Mouse (Mus musculus) natural killer cell, adult 2 months (primary cell): ENCODE results near the gene Tirap.

ENCODE experiments used
- DNase-seq, 2 experiments: peaks; one replicate each; pipeline ENCODE4 v3.0.0; 2022; ENCODE audit warnings: low spot score in 2 of 2

Tirap gene

GRCm38 (mm10) chr9:35199772-35200471, at the start of gene Tirap, which contains the start of gene Srpr:
Gene Tirap (minus strand): TSS chr9:35200291.
Gene Srpr (plus strand): TSS chr9:35200175.
- peak; percentile 85 to 90 for DNase-seq

- no peak for DNase-seq
Measured at GRCm38 (mm10) chr9:35249476-35249875, 49.4 kb upstream of the Tirap start.

- DNase-seq, result no peak
Measured at GRCm38 (mm10) chr9:35247405-35247804, 47.3 kb upstream of the Tirap start.

GRCm38 (mm10) chr9:35239734-35240133, 39.6 kb upstream of the Tirap start:
- DNase-seq, result no peak

GRCm38 (mm10) chr9:35238915-35239571, 39.0 kb upstream of the Tirap start:
- DNase-seq, result no peak

DNA sequence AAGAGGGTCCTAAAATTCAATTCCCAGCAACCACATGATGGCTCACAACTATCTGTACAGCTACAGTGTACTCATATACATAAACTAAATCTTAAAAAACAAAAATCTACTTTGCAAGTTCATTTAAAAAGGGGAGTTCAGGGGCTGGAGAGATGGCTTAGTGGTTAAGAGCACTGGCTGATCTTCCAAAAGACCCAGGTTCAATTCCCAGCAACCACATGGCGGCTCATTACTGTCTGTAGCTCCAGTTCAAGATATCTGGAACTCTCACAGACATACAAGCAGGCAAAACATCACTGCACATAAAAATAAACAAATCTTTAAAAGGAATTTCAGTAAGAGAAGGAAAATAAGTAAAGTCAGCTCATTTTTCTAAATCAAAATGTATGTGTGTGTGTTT, 38.3 kb upstream of the Tirap start:
- DNase-seq, result no peak

- DNase-seq, result no peak
Measured at GRCm38 (mm10) chr9:35235996-35236395, 35.9 kb upstream of the Tirap start.

DNA sequence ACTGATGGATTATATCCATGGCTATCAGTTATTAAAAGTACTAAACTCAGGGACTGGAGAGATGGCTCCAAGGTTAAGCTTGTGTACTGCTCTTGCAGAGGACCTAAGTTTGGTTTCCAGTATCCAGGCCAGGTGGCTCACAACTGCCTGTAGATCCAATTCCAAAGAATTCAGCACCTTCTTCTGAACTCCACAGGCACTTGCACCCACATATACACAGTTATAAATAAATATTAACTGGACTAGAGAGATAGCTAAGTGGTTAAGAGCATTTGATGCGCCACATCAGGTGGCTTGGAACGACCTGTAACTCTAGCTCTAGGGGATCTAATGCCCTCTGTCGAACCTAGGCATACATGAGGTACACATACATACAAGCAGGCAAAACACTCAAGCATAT, 28.6 kb upstream of the Tirap start:
- DNase-seq, result no peak

DNA sequence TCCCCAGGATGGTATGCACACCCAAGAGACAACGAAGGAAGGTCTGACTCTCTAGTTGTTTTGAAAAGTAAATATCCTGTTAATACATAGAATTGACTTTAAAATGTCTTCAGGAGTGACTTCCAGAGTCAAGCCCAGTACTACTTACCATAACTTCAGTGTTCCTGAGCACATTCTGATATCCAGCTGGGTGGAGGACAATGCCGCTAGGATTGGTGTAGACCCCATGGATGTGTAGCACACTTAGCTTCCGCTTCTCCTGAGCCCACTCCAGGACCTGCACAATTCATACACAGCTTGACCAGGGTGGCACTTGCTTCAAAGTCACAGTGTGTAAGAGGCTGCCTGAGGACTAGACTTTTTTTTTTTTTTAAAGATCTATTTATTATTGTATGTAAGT, 23.4 kb upstream of the Tirap start:
- DNase-seq, result no peak

DNA sequence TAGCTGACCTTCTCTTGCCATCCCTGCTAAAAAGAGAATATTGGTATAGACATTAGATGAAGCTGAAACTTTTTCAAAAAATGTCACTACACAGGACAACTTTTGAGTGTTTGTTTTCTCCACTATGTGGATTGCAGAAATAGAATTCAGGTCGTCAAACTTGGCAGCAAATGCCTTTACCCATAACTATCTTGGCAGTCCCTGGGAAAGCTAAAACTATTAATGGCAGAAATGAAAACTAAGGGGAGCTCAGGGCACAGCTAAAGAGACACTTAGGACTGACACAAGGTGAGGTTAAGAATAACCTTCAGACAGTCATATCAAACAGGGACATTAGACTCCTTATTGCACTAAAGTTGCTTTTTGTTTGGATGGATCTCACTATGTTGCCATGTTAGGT, 17.9 kb upstream of the Tirap start:
- no peak for DNase-seq

- no peak for DNase-seq
Measured at GRCm38 (mm10) chr9:35211573-35212511, 11.8 kb upstream of the Tirap start.

DNA sequence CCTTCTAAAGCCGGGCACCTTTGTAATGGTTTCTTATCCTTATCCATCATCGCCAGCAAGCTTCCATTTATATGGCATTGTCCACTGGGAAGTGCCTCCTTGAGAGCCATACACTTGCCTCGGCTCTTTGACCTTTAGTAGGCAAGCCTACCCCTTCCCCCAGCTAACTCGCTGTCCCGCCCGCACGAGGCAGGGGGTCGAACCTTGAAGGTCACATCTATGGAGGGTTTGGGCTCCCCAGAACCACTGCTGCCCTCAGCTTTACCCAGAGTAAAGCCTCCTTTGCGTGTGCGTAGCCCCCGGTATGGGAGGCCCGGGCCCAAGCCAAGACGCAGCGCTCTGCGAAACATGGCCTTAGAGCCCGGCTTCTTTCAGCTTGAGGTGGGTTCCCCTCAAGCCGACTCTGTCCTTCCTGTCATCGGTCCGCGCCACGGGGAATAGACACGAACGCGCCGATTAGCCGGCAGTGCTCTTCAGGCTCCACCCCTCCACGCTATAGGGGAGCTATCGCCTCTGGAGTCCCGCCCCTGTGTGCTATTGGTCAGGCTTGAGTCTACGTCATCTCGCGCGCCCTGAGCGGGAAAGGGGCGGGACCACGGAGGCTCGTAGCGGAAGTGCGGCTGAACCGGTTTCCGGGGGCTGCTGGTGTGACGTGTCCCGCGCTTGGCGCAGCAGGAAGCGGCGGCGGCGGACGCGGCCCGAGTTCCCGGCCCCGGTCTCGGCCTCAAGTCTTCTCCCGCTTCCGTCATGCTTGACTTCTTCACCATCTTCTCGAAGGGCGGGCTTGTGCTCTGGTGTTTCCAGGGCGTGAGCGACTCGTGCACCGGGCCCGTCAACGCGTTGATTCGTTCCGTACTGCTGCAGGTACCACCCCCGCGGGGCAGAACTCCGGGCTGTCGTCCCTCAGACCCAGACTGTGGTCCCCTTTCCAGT, 10.7 kb upstream of the Tirap start, which contains the start of gene Foxred1:
Gene Foxred1, minus strand, starts transcription at position 514 of the 933 bp plus-strand sequence.
- DNase-seq, result peak; percentile 99

DNA sequence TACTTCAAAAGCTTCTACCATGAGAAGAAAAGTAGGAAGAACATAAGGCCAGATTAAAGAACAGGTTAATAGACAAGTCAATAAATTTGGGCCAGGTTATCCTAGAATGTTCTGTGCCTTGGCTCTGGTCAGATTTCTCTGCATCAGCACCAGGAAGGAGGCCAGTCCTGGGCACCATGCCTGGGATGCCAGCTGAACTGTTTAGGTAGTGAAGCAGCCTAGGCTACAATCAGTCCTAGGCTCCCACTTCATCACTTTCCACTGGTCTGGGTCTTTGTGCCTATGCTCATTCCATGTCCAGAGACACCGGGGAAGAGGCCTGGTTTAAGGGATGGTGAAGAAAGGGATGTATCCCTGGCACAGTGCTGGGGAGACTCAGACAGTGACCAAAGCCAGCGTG, 4.3 kb upstream of the Tirap start:
- DNase-seq, result no peak

- DNase-seq, result no peak
Measured at GRCm38 (mm10) chr9:35203536-35203935, 3.4 kb upstream of the Tirap start.

DNA sequence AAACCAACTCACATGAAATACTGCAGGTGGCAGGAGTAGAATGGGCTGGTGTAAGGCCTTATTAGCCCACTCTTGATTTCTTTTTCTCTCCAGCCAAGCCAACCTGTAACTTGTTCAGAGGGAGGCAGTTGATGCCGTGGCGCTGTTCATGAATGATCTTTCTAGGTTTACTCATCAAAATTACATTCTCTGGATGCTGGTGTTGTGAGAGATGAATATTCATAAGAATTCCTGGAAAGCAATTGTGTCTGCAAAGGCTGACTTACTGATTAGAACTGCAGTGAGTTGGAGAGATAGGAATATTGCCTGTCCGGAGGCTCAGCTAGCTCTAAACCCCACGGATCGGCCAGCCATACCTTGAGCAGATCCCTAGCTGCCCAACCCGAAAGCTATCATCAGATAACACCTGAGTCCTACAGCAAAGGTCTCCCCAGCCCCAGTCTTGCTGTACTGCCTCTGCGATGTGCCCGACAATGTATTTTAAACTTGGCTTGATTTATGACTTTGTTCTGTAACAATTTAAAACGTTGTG, 504 bp upstream of the Tirap start:
- DNase-seq, result no peak

GRCm38 (mm10) chr9:35198945-35199771, 933 bp downstream of the Tirap start:
- no peak for DNase-seq

DNA sequence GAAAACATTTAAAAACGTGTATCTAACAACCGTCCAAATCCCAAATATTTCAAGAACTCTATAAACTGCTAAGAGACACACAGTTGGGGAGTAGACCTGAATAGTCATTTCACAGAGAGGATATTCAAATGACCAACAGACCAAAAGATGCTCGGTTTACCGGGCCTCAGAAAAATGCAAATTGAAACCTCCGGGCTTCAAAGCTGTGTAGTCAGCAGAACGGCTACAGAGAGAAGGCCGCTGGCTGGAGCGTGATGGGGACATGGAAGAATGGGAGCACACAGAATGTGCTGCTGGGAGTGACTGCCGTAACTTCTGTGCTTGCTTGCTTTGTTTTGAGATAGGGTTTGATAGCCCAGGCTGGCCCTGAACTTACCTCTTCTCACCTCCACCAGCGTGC, 1.7 kb downstream of the Tirap start:
- DNase-seq, result no peak

DNA sequence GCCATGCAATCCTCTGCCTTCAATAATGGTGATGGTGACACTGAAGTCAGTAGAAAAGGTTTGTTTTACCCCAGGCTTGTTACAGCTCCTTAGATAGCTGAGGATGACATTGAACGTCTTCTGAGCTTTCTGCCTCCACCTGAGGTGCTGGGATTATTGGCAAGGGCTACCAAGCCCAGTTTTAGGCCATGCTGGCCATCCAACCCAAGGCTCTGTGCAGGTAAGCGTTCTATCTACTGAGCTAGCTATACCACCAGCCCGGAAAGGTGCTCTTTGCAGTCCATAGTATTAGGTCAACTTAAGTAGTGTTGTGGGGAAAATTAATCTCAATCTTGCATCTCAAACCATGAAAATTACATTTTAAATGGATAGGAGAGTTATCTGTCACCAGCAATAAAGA, 2.5 kb downstream of the Tirap start:
- DNase-seq, result no peak

- DNase-seq, result no peak
Measured at GRCm38 (mm10) chr9:35194048-35194447, 6.0 kb downstream of the Tirap start.

- DNase-seq, result no peak
Measured at GRCm38 (mm10) chr9:35192983-35193542, 7.0 kb downstream of the Tirap start.
